Mouse (Mus musculus): ENCODE measurements around the gene Olfr630. TPM values are rescaled to one million over a fixed set of nuclear protein-coding genes. Genes with fewer than 3 reads are reported as not detected.

The Olfr630 gene
- polyA plus RNA-seq (2021; fragmentation: Nextera tagmentation), result not detected in 2 replicates
- long read RNA-seq, experiment 1, result 0 reads
- long read RNA-seq, experiment 2, result 0 reads

GRCm38 (mm10) chr7:103757233-103757632 lies at the start of gene Olfr630:
Gene Olfr630, minus strand, starts transcription at chr7:103757333.

GRCm38 (mm10) chr7:103791721-103792120 lies 34.6 kb upstream of the Olfr630 start, which contains the start of gene Olfr67:
Gene Olfr67, minus strand, starts transcription at chr7:103791821.

GRCm38 (mm10) chr7:103779598-103779997 lies 22.5 kb upstream of the Olfr630 start, which contains the start of gene Olfr68:
Gene Olfr68, minus strand, starts transcription at chr7:103779698.

GRCm38 (mm10) chr7:103771494-103771893 lies 14.4 kb upstream of the Olfr630 start, which contains the start of gene Olfr69:
Gene Olfr69, minus strand, starts transcription at chr7:103771594.

GRCm38 (mm10) chr7:103744843-103745242 lies 12.3 kb downstream of the Olfr630 start, which contains the start of gene Olfr629:
Gene Olfr629, minus strand, starts transcription at chr7:103744943.

GRCm38 (mm10) chr7:103730074-103730473 lies 27.1 kb downstream of the Olfr630 start, which contains the start of gene Olfr628:
Gene Olfr628, plus strand, starts transcription at chr7:103730374.

GRCm38 (mm10) chr7:103714371-103714770 lies 42.8 kb downstream of the Olfr630 start, which contains the start of gene Olfr243:
Gene Olfr243, plus strand, starts transcription at chr7:103714671.

Other genes with a start within 250 kb of the Olfr630 start
- gene Olfr610, start 245.2 kb downstream of the Olfr630 start, polyA plus RNA-seq (2021; fragmentation: Nextera tagmentation), result not detected in 2 replicates
- not detected in 2 replicates for gene Olfr611, start 236.5 kb downstream of the Olfr630 start, polyA plus RNA-seq (2021; fragmentation: Nextera tagmentation)
- not detected in 2 replicates for gene Olfr612, start 214.6 kb downstream of the Olfr630 start, polyA plus RNA-seq (2021; fragmentation: Nextera tagmentation)
- not detected in 2 replicates for gene Olfr613, start 209.3 kb downstream of the Olfr630 start, polyA plus RNA-seq (2021; fragmentation: Nextera tagmentation)
- not detected in 2 replicates for gene Olfr615, start 201.3 kb downstream of the Olfr630 start, polyA plus RNA-seq (2021; fragmentation: Nextera tagmentation)
- not detected in 2 replicates for gene Olfr616, start 188.2 kb downstream of the Olfr630 start, polyA plus RNA-seq (2021; fragmentation: Nextera tagmentation)
- not detected in 2 replicates for gene Olfr617, start 184.3 kb downstream of the Olfr630 start, polyA plus RNA-seq (2021; fragmentation: Nextera tagmentation)
- not detected in 2 replicates for gene Olfr618, start 167.2 kb downstream of the Olfr630 start, polyA plus RNA-seq (2021; fragmentation: Nextera tagmentation)
- not detected in 2 replicates for gene Olfr619, start 156.8 kb downstream of the Olfr630 start, polyA plus RNA-seq (2021; fragmentation: Nextera tagmentation)
- gene Olfr620, start 144.8 kb downstream of the Olfr630 start, polyA plus RNA-seq (2021; fragmentation: Nextera tagmentation), result not detected in 2 replicates
- not detected in 2 replicates for gene Olfr622, start 114.6 kb downstream of the Olfr630 start, polyA plus RNA-seq (2021; fragmentation: Nextera tagmentation)
- not detected in 2 replicates for gene Olfr623, start 93.6 kb downstream of the Olfr630 start, polyA plus RNA-seq (2021; fragmentation: Nextera tagmentation)
- gene Olfr624, start 86.1 kb downstream of the Olfr630 start, polyA plus RNA-seq (2021; fragmentation: Nextera tagmentation), result not detected in 2 replicates
- gene Olfr625-ps1, start 74.6 kb downstream of the Olfr630 start, polyA plus RNA-seq (2021; fragmentation: Nextera tagmentation), result not detected in 2 replicates
- not detected in 2 replicates for gene Olfr243, start 42.7 kb downstream of the Olfr630 start, polyA plus RNA-seq (2021; fragmentation: Nextera tagmentation)
- not detected in 2 replicates for gene Olfr628, start 27.0 kb downstream of the Olfr630 start, polyA plus RNA-seq (2021; fragmentation: Nextera tagmentation)
- not detected in 2 replicates for gene Olfr629, start 12.4 kb downstream of the Olfr630 start, polyA plus RNA-seq (2021; fragmentation: Nextera tagmentation)
- not detected in 2 replicates for gene Olfr69, start 14.3 kb upstream of the Olfr630 start, polyA plus RNA-seq (2021; fragmentation: Nextera tagmentation)
- gene Olfr68, start 22.4 kb upstream of the Olfr630 start, polyA plus RNA-seq (2021; fragmentation: Nextera tagmentation), result not detected in 2 replicates
- not detected in 2 replicates for gene Olfr67, start 34.5 kb upstream of the Olfr630 start, polyA plus RNA-seq (2021; fragmentation: Nextera tagmentation)
- 0.80 and 2.0 TPM in 2 replicates for gene Hbb-bt, start 56.7 kb upstream of the Olfr630 start, polyA plus RNA-seq (2021; fragmentation: Nextera tagmentation)
- 6.5 and 12.6 TPM in 2 replicates for gene Hbb-bs, start 70.8 kb upstream of the Olfr630 start, polyA plus RNA-seq (2021; fragmentation: Nextera tagmentation)
- not detected in 2 replicates for gene Hbb-bh2, start 83.2 kb upstream of the Olfr630 start, polyA plus RNA-seq (2021; fragmentation: Nextera tagmentation)
- gene Hbb-bh1, start 85.8 kb upstream of the Olfr630 start, polyA plus RNA-seq (2021; fragmentation: Nextera tagmentation), result not detected in 2 replicates
- not detected in 2 replicates for gene Hbb-y, start 95.9 kb upstream of the Olfr630 start, polyA plus RNA-seq (2021; fragmentation: Nextera tagmentation)
- gene Olfr66, start 128.9 kb upstream of the Olfr630 start, polyA plus RNA-seq (2021; fragmentation: Nextera tagmentation), result not detected in 2 replicates
- not detected in 2 replicates for gene Olfr64, start 137.2 kb upstream of the Olfr630 start, polyA plus RNA-seq (2021; fragmentation: Nextera tagmentation)
- not detected in 2 replicates for gene Olfr65, start 146.2 kb upstream of the Olfr630 start, polyA plus RNA-seq (2021; fragmentation: Nextera tagmentation)
- gene Olfr631, start 171.5 kb upstream of the Olfr630 start, polyA plus RNA-seq (2021; fragmentation: Nextera tagmentation), result not detected in 2 replicates
- not detected in 2 replicates for gene Olfr632, start 177.0 kb upstream of the Olfr630 start, polyA plus RNA-seq (2021; fragmentation: Nextera tagmentation)
- gene Olfr633, start 187.1 kb upstream of the Olfr630 start, polyA plus RNA-seq (2021; fragmentation: Nextera tagmentation), result not detected in 2 replicates
- gene Olfr635, start 213.8 kb upstream of the Olfr630 start, polyA plus RNA-seq (2021; fragmentation: Nextera tagmentation), result not detected in 2 replicates
- gene Olfr638, start 241.4 kb upstream of the Olfr630 start, polyA plus RNA-seq (2021; fragmentation: Nextera tagmentation), result not detected in 2 replicates